Mouse (Mus musculus): ENCODE measurements around the gene Rwdd3. TPM values are rescaled to one million over a fixed set of nuclear protein-coding genes. Genes with fewer than 3 reads are reported as not detected.

Rwdd3 gene
- polyA plus RNA-seq (2015; fragmentation: Nextera tagmentation; extraction: Ambion mirVana): 5.0 and 5.1 TPM in 2 replicates

- Histone ChIP-seq H3K27ac (ENCODE audit: low read length) (no peak within 1 kb of the TSS), H3K4me2 (ENCODE audit: low read depth, low read length) (peak within 1 kb of the TSS; percentile 78), H3K27me3 (ENCODE audit: control insufficient read depth, insufficient read depth, low read depth, low read length) (no peaks in the 10 kb centered on the region), H3K4me3 (ENCODE audit: low read length) (peak within 1 kb of the TSS; percentile 75), H3K9ac (ENCODE audit: low read length) (peak within 1 kb of the TSS; percentile 76), H3K36me3 (ENCODE audit: control insufficient read depth, insufficient read depth, low read length) (0 out of 2 replicates have a peak, but pooled peaks cover 2% of the 10 kb centered on the region), H3K9me3 (ENCODE audit: control insufficient read depth, low read length) (peaks cover 2% of the 10 kb centered on the region; the same call in 1 of the 2 replicates), H3K4me1 (replicated peaks; ENCODE audit: control insufficient read depth, insufficient read depth, low read length) (no peaks in the 10 kb centered on the region)
- under 1% methylated on average over 40 of the region's 40 CpGs for WGBS
- ATAC-seq (ENCODE audit: low read depth): peak; percentile 95
Measured at GRCm38 (mm10) chr3:121171243-121171871, at the start of gene Rwdd3. Rwdd3 (minus strand) TSS chr3:121171695.

GRCm38 (mm10) chr3:121217011-121217410, 45.5 kb upstream of the Rwdd3 start:
- Histone ChIP-seq H3K9me3 (ENCODE audit: control insufficient read depth, low read length) (no peaks in the 10 kb centered on the region), H3K4me2 (ENCODE audit: low read depth, low read length) (no peak overlapping the region), H3K9ac (ENCODE audit: low read length) (no peak overlapping the region), H3K27me3 (ENCODE audit: control insufficient read depth, insufficient read depth, low read depth, low read length) (no peaks in the 10 kb centered on the region), H3K4me1 (replicated peaks; ENCODE audit: control insufficient read depth, insufficient read depth, low read length) (no peaks in the 10 kb centered on the region), H3K4me3 (ENCODE audit: low read length) (no peak overlapping the region), H3K27ac (ENCODE audit: low read length) (no peak overlapping the region), H3K36me3 (ENCODE audit: control insufficient read depth, insufficient read depth, low read length) (no peaks in the 10 kb centered on the region)
- WGBS: 74% methylated on average over 6 of the region's 6 CpGs
- ATAC-seq (ENCODE audit: low read depth): no peak

GRCm38 (mm10) chr3:121213501-121213900, 42.0 kb upstream of the Rwdd3 start:
- H3K27ac ChIP-seq (ENCODE audit: low read length): no peak overlapping the region
- H3K9ac ChIP-seq (ENCODE audit: low read length): no peak overlapping the region
- no peaks in the 10 kb centered on the region for H3K27me3 ChIP-seq (ENCODE audit: control insufficient read depth, insufficient read depth, low read depth, low read length)
- no peaks in the 10 kb centered on the region for H3K36me3 ChIP-seq (ENCODE audit: control insufficient read depth, insufficient read depth, low read length)
- H3K4me1 ChIP-seq (replicated peaks; ENCODE audit: control insufficient read depth, insufficient read depth, low read length): no peaks in the 10 kb centered on the region
- ATAC-seq (ENCODE audit: low read depth): no peak
- no peak overlapping the region for H3K4me3 ChIP-seq (ENCODE audit: low read length)
- H3K9me3 ChIP-seq (ENCODE audit: control insufficient read depth, low read length): no peaks in the 10 kb centered on the region
- H3K4me2 ChIP-seq (ENCODE audit: low read depth, low read length): no peak overlapping the region
- WGBS: 68% methylated on average over 3 of the region's 3 CpGs

- Histone ChIP-seq H3K9ac (ENCODE audit: low read length) (no peak overlapping the region), H3K36me3 (ENCODE audit: control insufficient read depth, insufficient read depth, low read length) (no peaks in the 10 kb centered on the region), H3K27me3 (ENCODE audit: control insufficient read depth, insufficient read depth, low read depth, low read length) (no peaks in the 10 kb centered on the region), H3K4me3 (ENCODE audit: low read length) (no peak overlapping the region), H3K4me2 (ENCODE audit: low read depth, low read length) (no peak overlapping the region), H3K9me3 (ENCODE audit: control insufficient read depth, low read length) (no peaks in the 10 kb centered on the region), H3K4me1 (replicated peaks; ENCODE audit: control insufficient read depth, insufficient read depth, low read length) (no peaks in the 10 kb centered on the region), H3K27ac (ENCODE audit: low read length) (no peak overlapping the region)
- ATAC-seq (ENCODE audit: low read depth): no peak
- WGBS: 26% methylated on average over 1 of the region's 1 CpGs
Measured at GRCm38 (mm10) chr3:121212156-121212555, 40.7 kb upstream of the Rwdd3 start.

- no peak overlapping the region for H3K4me3 ChIP-seq (ENCODE audit: low read length)
- H3K36me3 ChIP-seq (ENCODE audit: control insufficient read depth, insufficient read depth, low read length): no peaks in the 10 kb centered on the region
- no peak overlapping the region for H3K27ac ChIP-seq (ENCODE audit: low read length)
- no peak for ATAC-seq (ENCODE audit: low read depth)
- WGBS: 74% methylated on average over 5 of the region's 5 CpGs
- no peak overlapping the region for H3K9ac ChIP-seq (ENCODE audit: low read length)
- H3K4me1 ChIP-seq (replicated peaks; ENCODE audit: control insufficient read depth, insufficient read depth, low read length): no peaks in the 10 kb centered on the region
- no peaks in the 10 kb centered on the region for H3K9me3 ChIP-seq (ENCODE audit: control insufficient read depth, low read length)
- H3K27me3 ChIP-seq (ENCODE audit: control insufficient read depth, insufficient read depth, low read depth, low read length): no peaks in the 10 kb centered on the region
- no peak overlapping the region for H3K4me2 ChIP-seq (ENCODE audit: low read depth, low read length)
Measured at GRCm38 (mm10) chr3:121208994-121209393, 37.5 kb upstream of the Rwdd3 start.

- H3K27me3 ChIP-seq (ENCODE audit: control insufficient read depth, insufficient read depth, low read depth, low read length): no peaks in the 10 kb centered on the region; the same call in 1 of the 2 replicates
- ATAC-seq (ENCODE audit: low read depth): no peak
- no peak overlapping the region for H3K4me3 ChIP-seq (ENCODE audit: low read length)
- H3K9ac ChIP-seq (ENCODE audit: low read length): no peak overlapping the region
- H3K4me1 ChIP-seq (replicated peaks; ENCODE audit: control insufficient read depth, insufficient read depth, low read length): no peaks in the 10 kb centered on the region
- no peak overlapping the region for H3K4me2 ChIP-seq (ENCODE audit: low read depth, low read length)
- H3K9me3 ChIP-seq (ENCODE audit: control insufficient read depth, low read length): no peaks in the 10 kb centered on the region
- H3K27ac ChIP-seq (ENCODE audit: low read length): no peak overlapping the region
- WGBS: 86% methylated on average over 19 of the region's 19 CpGs
- no peaks in the 10 kb centered on the region for H3K36me3 ChIP-seq (ENCODE audit: control insufficient read depth, insufficient read depth, low read length)
Measured at GRCm38 (mm10) chr3:121206202-121206882, 34.8 kb upstream of the Rwdd3 start.

GRCm38 (mm10) chr3:121202638-121203037, 31.1 kb upstream of the Rwdd3 start:
- 86% methylated on average over 2 of the region's 2 CpGs for WGBS
- no peak overlapping the region for H3K9ac ChIP-seq (ENCODE audit: low read length)
- H3K4me1 ChIP-seq (replicated peaks; ENCODE audit: control insufficient read depth, insufficient read depth, low read length): no peaks in the 10 kb centered on the region
- no peaks in the 10 kb centered on the region for H3K36me3 ChIP-seq (ENCODE audit: control insufficient read depth, insufficient read depth, low read length)
- H3K4me3 ChIP-seq (ENCODE audit: low read length): no peak overlapping the region
- no peak overlapping the region for H3K4me2 ChIP-seq (ENCODE audit: low read depth, low read length)
- no peak overlapping the region for H3K27ac ChIP-seq (ENCODE audit: low read length)
- no peak for ATAC-seq (ENCODE audit: low read depth)
- no peaks in the 10 kb centered on the region for H3K9me3 ChIP-seq (ENCODE audit: control insufficient read depth, low read length)
- peaks cover 2% of the 10 kb centered on the region for H3K27me3 ChIP-seq (ENCODE audit: control insufficient read depth, insufficient read depth, low read depth, low read length)

GRCm38 (mm10) chr3:121201012-121201747, 29.7 kb upstream of the Rwdd3 start:
- no peak for ATAC-seq (ENCODE audit: low read depth)

GRCm38 (mm10) chr3:121189199-121189598, 17.7 kb upstream of the Rwdd3 start:
- H3K4me2 ChIP-seq (ENCODE audit: low read depth, low read length): no peak overlapping the region
- H3K4me1 ChIP-seq (replicated peaks; ENCODE audit: control insufficient read depth, insufficient read depth, low read length): peaks cover 4% of the 10 kb centered on the region; the same call in 1 of the 2 replicates
- no peaks in the 10 kb centered on the region for H3K9me3 ChIP-seq (ENCODE audit: control insufficient read depth, low read length)
- no peak overlapping the region for H3K9ac ChIP-seq (ENCODE audit: low read length)
- no peaks in the 10 kb centered on the region; the same call in 1 of the 2 replicates for H3K27me3 ChIP-seq (ENCODE audit: control insufficient read depth, insufficient read depth, low read depth, low read length)
- no peaks in the 10 kb centered on the region for H3K36me3 ChIP-seq (ENCODE audit: control insufficient read depth, insufficient read depth, low read length)
- no peak overlapping the region for H3K4me3 ChIP-seq (ENCODE audit: low read length)
- WGBS: 63% methylated on average over 2 of the region's 2 CpGs
- ATAC-seq (ENCODE audit: low read depth): no peak
- no peak overlapping the region for H3K27ac ChIP-seq (ENCODE audit: low read length)

More at GRCm38 (mm10) chr3:121201012-121201747, 29.7 kb upstream of the Rwdd3 start:
- no peaks in the 10 kb centered on the region for H3K36me3 ChIP-seq (ENCODE audit: control insufficient read depth, insufficient read depth, low read length)
- H3K4me2 ChIP-seq (ENCODE audit: low read depth, low read length): no peak overlapping the region
- H3K4me1 ChIP-seq (replicated peaks; ENCODE audit: control insufficient read depth, insufficient read depth, low read length): no peaks in the 10 kb centered on the region
- no peak overlapping the region for H3K27ac ChIP-seq (ENCODE audit: low read length)
- H3K9ac ChIP-seq (ENCODE audit: low read length): no peak overlapping the region
- 40% methylated on average over 11 of the region's 11 CpGs for WGBS
- no peaks in the 10 kb centered on the region for H3K9me3 ChIP-seq (ENCODE audit: control insufficient read depth, low read length)
- H3K4me3 ChIP-seq (ENCODE audit: low read length): no peak overlapping the region
- H3K27me3 ChIP-seq (ENCODE audit: control insufficient read depth, insufficient read depth, low read depth, low read length): peaks cover 2% of the 10 kb centered on the region

Data from lung, embryonic 16.5 days (tissue).